Mouse (Mus musculus) layer of hippocampus, adult 18-20 months (tissue): ENCODE measurements around the gene A730049H05Rik. TPM values are rescaled to one million over a fixed set of nuclear protein-coding genes. Genes with fewer than 3 reads are reported as not detected.

Source experiments
- DNase-seq, 2 experiments: peaks; one replicate each; pipeline ENCODE4 v3.0.0; 2022; ENCODE audit warnings: low spot score in 2 of 2
- total RNA-seq, 2 experiments: library from RNA; stranded (reverse); gene quantifications; 2 replicates each; pipeline ENCODE4 v1.2.3; 2021

A730049H05Rik gene
- total RNA-seq, 2 experiments from 2014 or later: 0.20 TPM; not detected in 1

DNA sequence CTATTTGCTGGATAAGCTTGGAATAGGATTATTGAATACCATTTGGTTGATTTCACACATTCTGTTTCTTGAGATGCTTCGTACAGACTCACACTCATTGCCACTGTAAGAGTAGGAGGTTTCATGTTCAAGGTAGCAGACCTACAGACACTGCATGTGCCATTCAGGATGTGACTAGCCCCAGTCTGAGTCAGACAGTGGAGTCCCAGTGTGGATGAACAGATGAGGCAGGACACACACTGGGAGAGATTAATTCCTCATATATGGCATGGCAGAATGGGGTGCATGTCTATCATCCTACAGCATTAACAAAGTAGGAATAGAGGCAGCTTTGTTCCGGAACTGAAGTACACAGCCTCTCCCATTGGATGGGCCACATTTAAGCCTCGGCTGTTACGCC lies 61.0 kb downstream of the A730049H05Rik start:
- no peak for DNase-seq

DNA sequence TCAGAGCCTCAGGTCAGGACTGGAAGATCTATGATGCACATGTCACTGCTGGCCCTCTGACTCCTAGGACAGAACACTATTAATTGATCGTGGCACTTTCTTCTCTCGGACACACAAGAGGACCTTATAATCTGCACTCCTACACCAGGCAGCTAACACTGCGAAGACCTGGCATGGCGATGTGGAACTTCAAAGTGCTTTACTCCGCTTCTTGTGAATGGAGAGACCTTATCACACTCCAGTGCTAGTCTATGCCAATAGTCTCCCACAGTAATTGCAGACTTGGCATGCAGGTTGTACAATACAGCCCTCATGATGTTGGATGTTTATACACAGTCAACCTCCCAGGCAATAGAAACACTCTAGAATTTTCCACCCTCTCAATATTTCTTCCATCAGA lies 62.5 kb downstream of the A730049H05Rik start:
- DNase-seq: no peak

DNA sequence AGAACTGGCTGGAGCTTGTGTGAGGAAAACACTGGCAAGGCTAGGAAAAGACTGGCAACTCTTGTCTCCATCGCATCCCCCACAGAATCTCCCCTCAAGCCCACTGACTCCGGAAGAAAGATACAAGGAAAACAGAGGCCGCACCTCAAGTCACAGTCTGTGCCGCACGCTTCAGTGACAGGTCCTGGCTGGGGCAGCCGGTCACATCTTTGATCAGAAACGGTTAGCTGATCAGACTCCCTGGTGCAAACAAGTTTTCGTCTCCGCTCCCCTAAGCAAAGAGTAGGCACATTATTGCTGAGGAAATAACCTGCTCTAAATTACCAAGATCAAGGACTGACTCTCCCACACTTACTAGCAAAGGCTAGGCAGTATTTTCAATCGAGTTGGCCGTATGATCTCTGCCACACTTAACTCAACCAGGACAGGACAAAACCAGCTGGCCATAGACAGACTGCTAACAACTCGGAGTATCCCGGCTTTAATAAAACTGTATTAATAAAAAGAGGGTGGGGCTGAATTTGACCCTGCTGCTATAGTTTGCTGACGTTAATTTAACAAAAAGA lies 63.5 kb downstream of the A730049H05Rik start:
- DNase-seq: no peak

DNA sequence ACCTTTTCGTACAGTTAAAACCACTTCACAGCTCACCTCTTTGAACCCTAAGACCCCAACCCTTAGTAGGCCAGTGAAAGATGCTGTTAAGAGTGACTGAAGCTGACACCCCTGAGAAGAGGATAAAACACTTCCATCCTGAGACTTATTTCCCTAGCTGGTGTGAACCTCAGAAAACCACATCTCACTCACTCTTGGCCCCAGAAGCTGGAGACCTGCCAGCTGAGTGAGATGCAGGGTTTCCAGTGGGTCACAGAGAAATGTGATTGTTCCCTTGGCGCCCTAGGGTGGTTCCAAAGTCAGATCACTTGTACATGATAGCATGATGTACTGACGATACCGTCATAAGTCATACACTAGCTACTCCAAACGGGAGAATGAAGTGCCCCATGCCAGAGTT lies 66.2 kb downstream of the A730049H05Rik start:
- DNase-seq: no peak

DNA sequence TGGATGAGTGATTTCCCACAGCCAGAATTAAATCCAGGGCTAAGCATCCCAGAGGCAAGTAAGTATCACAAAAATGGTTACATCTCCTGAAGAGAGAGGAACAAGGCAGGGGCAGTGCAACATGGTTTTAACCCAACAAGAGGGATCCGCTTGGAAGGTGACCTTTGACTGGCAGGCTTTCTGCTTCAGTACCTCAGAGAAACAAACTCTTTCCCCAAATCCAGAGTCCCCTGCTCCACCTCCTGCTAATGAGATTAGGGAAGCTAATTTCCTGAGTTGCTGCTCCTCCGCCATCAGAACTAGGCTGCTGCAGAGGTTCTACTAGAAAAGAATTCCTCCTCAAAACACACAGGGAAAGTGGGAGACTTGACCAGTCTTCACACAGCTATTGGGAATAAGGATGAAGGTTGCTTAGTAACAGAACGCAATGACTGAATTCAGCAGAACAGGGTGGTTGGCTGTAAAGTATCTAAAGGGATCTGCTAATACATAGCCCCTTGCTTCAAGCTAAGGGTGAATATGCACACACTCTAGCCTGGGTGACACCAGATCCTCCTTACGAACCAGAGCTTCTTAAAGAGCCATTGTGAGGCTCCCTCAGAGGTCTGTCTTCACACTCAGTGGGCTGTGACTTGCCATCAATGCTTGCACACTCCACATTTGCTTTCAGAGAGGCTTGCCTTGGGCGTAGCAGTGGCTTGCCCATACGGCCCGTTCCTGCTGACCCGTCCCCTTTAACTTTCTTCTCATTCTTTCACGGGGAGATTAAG lies 67.0 kb downstream of the A730049H05Rik start:
- DNase-seq: no peak

DNA sequence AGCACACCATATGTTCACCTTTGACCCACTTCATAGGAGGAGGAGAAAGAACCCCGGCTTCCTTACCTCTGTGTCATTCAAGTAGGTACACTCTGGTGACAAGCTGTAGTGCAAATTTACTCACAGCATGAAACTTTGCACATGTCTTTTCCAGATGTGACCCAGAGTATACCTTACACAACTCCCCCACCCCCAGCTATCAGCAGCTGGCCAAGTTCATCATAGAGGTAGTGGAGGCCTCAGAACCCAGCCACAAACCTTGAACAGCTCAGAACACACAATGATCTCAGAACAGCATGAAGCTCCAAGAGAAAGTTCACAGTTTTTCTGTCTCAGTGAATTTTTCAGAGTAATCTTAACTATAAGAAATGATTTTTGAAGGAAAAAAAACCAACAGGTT lies 75.3 kb downstream of the A730049H05Rik start:
- no peak for DNase-seq

Other genes starting within 250 kb of the A730049H05Rik start
- 100 to 1,000 TPM; 196 to 215 TPM for gene Prickle2, start 110.3 kb upstream of the A730049H05Rik start, total RNA-seq
- gene Gm15737, start 52.9 kb downstream of the A730049H05Rik start, total RNA-seq: not detected
- 1 to 10 TPM; 7.9 to 9.1 TPM for gene Adamts9, start 127.0 kb downstream of the A730049H05Rik start, total RNA-seq